Mouse (Mus musculus) large intestine, adult 2 months (tissue): ENCODE results near the gene Tmem223. TPM values are rescaled to one million over a fixed set of nuclear protein-coding genes. Genes with fewer than 3 reads are reported as not detected.

ENCODE experiments used
- DNase-seq: peaks from one replicate; pipeline ENCODE4 v3.0.0-alpha.2; 2012; ENCODE audit warnings: low read depth, low spot score
- WGBS: fragments of 180-500 bp; shearing (Covaris S2); methylation state at CpG from one replicate; pipeline ENCODE4 v1.1.7; 2018; 5-methylcytosine and 5-hydroxymethylcytosine counted together
- polyA plus RNA-seq: library from polyadenylated mRNA; depleted of rRNA; stranded (reverse); fragments of >200 nt; gene quantifications from 2 replicates; pipeline ENCODE4 v1.2.3, GENCODE M21; 2012; rRNA removed

The Tmem223 gene
- polyA plus RNA-seq, 1 experiment, result 107 TPM

- peak; percentile 86 for DNase-seq
- WGBS, result under 1% methylated on average over 25 of the region's 25 CpGs
Measured at GRCm38 (mm10) chr19:8798264-8798946, 27.6 kb downstream of the Tmem223 start, which contains the start of gene Polr2g. Polr2g (minus strand) TSS chr19:8798577.

GRCm38 (mm10) chr19:8798947-8799315 lies 28.1 kb downstream of the Tmem223 start:
- DNase-seq, result no peak

- DNase-seq, result peak; percentile 99
- WGBS, result under 1% methylated on average over 30 of the region's 30 CpGs
Measured at GRCm38 (mm10) chr19:8802130-8802821, 31.5 kb downstream of the Tmem223 start, which contains the start of gene Zbtb3. Zbtb3 (plus strand) TSS chr19:8802555.

GRCm38 (mm10) chr19:8803204-8803780 lies 32.5 kb downstream of the Tmem223 start:
- no peak for DNase-seq
- 87% methylated on average over 9 of the region's 9 CpGs for WGBS

GRCm38 (mm10) chr19:8803879-8804660 lies 33.3 kb downstream of the Tmem223 start:
- WGBS, result 88% methylated on average over 11 of the region's 11 CpGs
- DNase-seq, result no peak

- WGBS, result 90% methylated on average over 5 of the region's 5 CpGs
- no peak for DNase-seq
Measured at GRCm38 (mm10) chr19:8806810-8807209, 36.0 kb downstream of the Tmem223 start.

GRCm38 (mm10) chr19:8815812-8816211 lies 45.0 kb downstream of the Tmem223 start:
- WGBS, result 67% methylated on average over 11 of the region's 11 CpGs
- no peak for DNase-seq

GRCm38 (mm10) chr19:8817001-8817400 lies 46.2 kb downstream of the Tmem223 start:
- no peak for DNase-seq

GRCm38 (mm10) chr19:8818301-8818798 lies 47.6 kb downstream of the Tmem223 start:
- DNase-seq, result no peak
- 5% methylated on average over 14 of the region's 14 CpGs for WGBS

More at GRCm38 (mm10) chr19:8817001-8817400, 46.2 kb downstream of the Tmem223 start:
- 66% methylated on average over 3 of the region's 3 CpGs for WGBS

GRCm38 (mm10) chr19:8818801-8819595 lies 48.2 kb downstream of the Tmem223 start, which contains the start of gene Ttc9c:
Ttc9c (minus strand) TSS chr19:8819333.
- under 1% methylated on average over 33 of the region's 33 CpGs for whole genome bisulfite sequencing

GRCm38 (mm10) chr19:8819596-8820423 lies 49.0 kb downstream of the Tmem223 start, which contains the start of gene Hnrnpul2:
Hnrnpul2 (plus strand) TSS chr19:8820010.
- under 1% methylated on average over 83 of the region's 83 CpGs for WGBS
- peak; percentile 94 for DNase-seq

More at GRCm38 (mm10) chr19:8818801-8819595, 48.2 kb downstream of the Tmem223 start, which contains the start of gene Ttc9c:
- DNase-seq, result peak; percentile 95

GRCm38 (mm10) chr19:8820424-8820956 lies 49.7 kb downstream of the Tmem223 start:
- no peak for DNase-seq
- 1% methylated on average over 48 of the region's 48 CpGs for WGBS

GRCm38 (mm10) chr19:8821146-8821545 lies 50.4 kb downstream of the Tmem223 start:
- under 1% methylated on average over 7 of the region's 7 CpGs for WGBS
- DNase-seq, result no peak

Other genes starting within 250 kb of the Tmem223 start
- gene Slc22a8, start 179.7 kb upstream of the Tmem223 start, polyA plus RNA-seq, result not detected in 2 replicates
- gene Slc22a6, start 153.0 kb upstream of the Tmem223 start, polyA plus RNA-seq, result not detected in 2 replicates
- gene Chrm1, start 107.2 kb upstream of the Tmem223 start, polyA plus RNA-seq, result 2.7 and 3.2 TPM in 2 replicates
- gene Slc3a2, start 47.6 kb upstream of the Tmem223 start, polyA plus RNA-seq, result 194 and 323 TPM in 2 replicates
- gene Wdr74, start 35.2 kb upstream of the Tmem223 start, polyA plus RNA-seq, result 33.3 and 39.9 TPM in 2 replicates
- not detected in 2 replicates for gene 1700092M07Rik, start 30.3 kb upstream of the Tmem223 start, polyA plus RNA-seq
- gene Stx5a, start 29.6 kb upstream of the Tmem223 start, polyA plus RNA-seq, result 71.7 and 97.3 TPM in 2 replicates
- gene Nxf1, start 13.9 kb upstream of the Tmem223 start, polyA plus RNA-seq, result 79.1 and 92.6 TPM in 2 replicates
- 107 and 122 TPM in 2 replicates for gene Tmem179b, start 3.5 kb downstream of the Tmem223 start, polyA plus RNA-seq
- gene Taf6l, start 15.4 kb downstream of the Tmem223 start, polyA plus RNA-seq, result 7.8 and 8.1 TPM in 2 replicates
- 46.2 and 53.1 TPM in 2 replicates for gene Polr2g, start 27.6 kb downstream of the Tmem223 start, polyA plus RNA-seq
- gene Zbtb3, start 31.6 kb downstream of the Tmem223 start, polyA plus RNA-seq, result 1.8 TPM in 2 replicates
- gene Ttc9c, start 48.3 kb downstream of the Tmem223 start, polyA plus RNA-seq, result 14.8 and 23.6 TPM in 2 replicates
- 16.3 and 21.8 TPM in 2 replicates for gene Hnrnpul2, start 49.0 kb downstream of the Tmem223 start, polyA plus RNA-seq
- gene AC129217.1, start 58.8 kb downstream of the Tmem223 start, polyA plus RNA-seq, result 2.4 and 4.4 TPM in 2 replicates
- gene Bscl2, start 66.5 kb downstream of the Tmem223 start, polyA plus RNA-seq, result 79.8 and 82.1 TPM in 2 replicates
- gene Gng3, start 68.2 kb downstream of the Tmem223 start, polyA plus RNA-seq, result 1.4 and 1.6 TPM in 2 replicates
- 0.74 and 0.84 TPM in 2 replicates for gene Lrrn4cl, start 79.8 kb downstream of the Tmem223 start, polyA plus RNA-seq
- 82.6 and 86.1 TPM in 2 replicates for gene Ubxn1, start 100.5 kb downstream of the Tmem223 start, polyA plus RNA-seq
- gene Uqcc3, start 109.9 kb downstream of the Tmem223 start, polyA plus RNA-seq, result 19.7 and 23.4 TPM in 2 replicates
- gene Lbhd1, start 112.7 kb downstream of the Tmem223 start, polyA plus RNA-seq, result 2.2 and 2.3 TPM in 2 replicates
- not detected in 2 replicates for gene Gm49403, start 112.9 kb downstream of the Tmem223 start, polyA plus RNA-seq
- gene 1810009A15Rik, start 117.9 kb downstream of the Tmem223 start, polyA plus RNA-seq, result 17.7 and 21.0 TPM in 2 replicates
- gene Gm49416, start 117.9 kb downstream of the Tmem223 start, polyA plus RNA-seq, result not detected in 2 replicates
- 24.4 and 26.9 TPM in 2 replicates for gene Ints5, start 122.0 kb downstream of the Tmem223 start, polyA plus RNA-seq
- 104 and 157 TPM in 2 replicates for gene Ganab, start 127.1 kb downstream of the Tmem223 start, polyA plus RNA-seq
- 66.6 and 72.2 TPM in 2 replicates for gene B3gat3, start 149.4 kb downstream of the Tmem223 start, polyA plus RNA-seq
- 6.8 and 8.9 TPM in 2 replicates for gene Rom1, start 158.4 kb downstream of the Tmem223 start, polyA plus RNA-seq
- gene Eml3, start 158.6 kb downstream of the Tmem223 start, polyA plus RNA-seq, result 24.3 and 32.1 TPM in 2 replicates
- gene Mta2, start 170.9 kb downstream of the Tmem223 start, polyA plus RNA-seq, result 30.6 and 32.3 TPM in 2 replicates
- 13.6 and 18.5 TPM in 2 replicates for gene Tut1, start 182.9 kb downstream of the Tmem223 start, polyA plus RNA-seq
- gene Eef1g, start 196.0 kb downstream of the Tmem223 start, polyA plus RNA-seq, result 302 and 315 TPM in 2 replicates
- 11.2 and 19.9 TPM in 2 replicates for gene Ahnak, start 218.3 kb downstream of the Tmem223 start, polyA plus RNA-seq